30 mouse cellular contexts compared by ENCODE assay signal in genomic region chr2:36565156-36565555, GRCm38 (mm10). TPM values are rescaled to one million over a fixed set of nuclear protein-coding genes. Genes with fewer than 3 reads are reported as not detected.
"Had no signal": no experiment of that assay in that cellular context is flagged by ENCODE, and none has a peak within 500 bp of the region (broad histone marks: within the 10 kb centered on the region; RNA-seq: fewer than 3 reads in every experiment).

No protein-coding gene starts in this region.

- H3K27ac ChIP-seq: intestine, embryonic 15.5 days; kidney, embryonic 15.5 days; liver, embryonic 13.5 days; midbrain, embryonic 10.5 days; midbrain, embryonic 13.5 days; neural tube, embryonic 13.5 days; stomach, postnatal 0 days had no signal

- ATAC-seq: intestine, embryonic 15.5 days; midbrain, embryonic 13.5 days; midbrain, embryonic 16.5 days had no signal

- DNase-seq: kidney, adult 11 months; kidney, adult 8-10 months; kidney, postnatal 10 days; kidney, postnatal 36 days; layer of hippocampus, postnatal 36 days; liver, embryonic 13.5 days; lung, postnatal 14 days; retina, postnatal 1 day; right cerebral cortex, postnatal 4 days; thymus, adult 18-20 months; thymus, postnatal 36 days had no signal

- H3K4me3 ChIP-seq: intestine, embryonic 15.5 days; kidney, embryonic 15.5 days; liver, embryonic 13.5 days; megakaryocyte, embryonic 14.5 days; midbrain, embryonic 10.5 days; midbrain, embryonic 13.5 days; myocyte; neural tube, embryonic 13.5 days had no signal

- H3K27me3 ChIP-seq: intestine, embryonic 15.5 days; kidney, embryonic 15.5 days; liver, embryonic 13.5 days; megakaryocyte, embryonic 14.5 days; midbrain, embryonic 13.5 days; neural tube, embryonic 13.5 days had no signal

- H3K9me3 ChIP-seq: intestine, embryonic 15.5 days; kidney, embryonic 15.5 days; liver, embryonic 13.5 days had no signal

- H3K4me2 ChIP-seq: intestine, embryonic 15.5 days; kidney, embryonic 15.5 days; liver, embryonic 13.5 days; midbrain, embryonic 13.5 days; neural tube, embryonic 13.5 days had no signal

- H3K4me1 ChIP-seq: intestine, embryonic 15.5 days; kidney, embryonic 15.5 days; liver, embryonic 13.5 days; megakaryocyte, embryonic 14.5 days; midbrain, embryonic 10.5 days; midbrain, embryonic 13.5 days; neural tube, embryonic 13.5 days had no signal

- H3K9ac ChIP-seq: intestine, embryonic 15.5 days; kidney, embryonic 15.5 days; liver, embryonic 13.5 days; midbrain, embryonic 13.5 days; neural tube, embryonic 13.5 days had no signal

- H3K36me3 ChIP-seq: intestine, embryonic 15.5 days; kidney, embryonic 15.5 days; liver, embryonic 13.5 days; midbrain, embryonic 10.5 days; midbrain, embryonic 13.5 days; neural tube, embryonic 13.5 days had no signal

RNA-seq across cellular contexts. Expression of gene Olfr344, which starts 1.3 kb away (rescaled TPM):
- total RNA-seq: layer of hippocampus, postnatal 10 days; left cerebral cortex, postnatal 36 days; liver, adult 2 months; monocyte, adult 5-6 weeks had no signal
- polyA plus RNA-seq: intestine, embryonic 15.5 days; kidney, embryonic 15.5 days; limb, embryonic 11.5 days; limb, embryonic 14.5 days; liver, adult 2 months; liver, embryonic 13.5 days; liver, embryonic 16.5 days; midbrain, embryonic 10.5 days; midbrain, embryonic 13.5 days; midbrain, embryonic 16.5 days; myocyte; neural tube, embryonic 13.5 days; stomach, embryonic 14.5 days; stomach, postnatal 0 days; urinary bladder, adult 2 months had no signal

RNA-seq across cellular contexts. Expression of gene Olfr342, which starts 40.4 kb away (rescaled TPM):
- total RNA-seq: layer of hippocampus, adult 8-10 months; layer of hippocampus, postnatal 10 days; layer of hippocampus, postnatal 36 days; left cerebral cortex, postnatal 36 days; liver, adult 2 months; monocyte, adult 5-6 weeks had no signal
- polyA plus RNA-seq: intestine, embryonic 15.5 days; kidney, embryonic 15.5 days; limb, embryonic 11.5 days; limb, embryonic 14.5 days; liver, adult 2 months; liver, embryonic 13.5 days; liver, embryonic 16.5 days; midbrain, embryonic 10.5 days; midbrain, embryonic 13.5 days; midbrain, embryonic 16.5 days; myocyte; neural tube, embryonic 13.5 days; stomach, embryonic 14.5 days; stomach, postnatal 0 days; urinary bladder, adult 2 months had no signal
